Mouse (Mus musculus): ENCODE data around the gene Dip2a.

DNA sequence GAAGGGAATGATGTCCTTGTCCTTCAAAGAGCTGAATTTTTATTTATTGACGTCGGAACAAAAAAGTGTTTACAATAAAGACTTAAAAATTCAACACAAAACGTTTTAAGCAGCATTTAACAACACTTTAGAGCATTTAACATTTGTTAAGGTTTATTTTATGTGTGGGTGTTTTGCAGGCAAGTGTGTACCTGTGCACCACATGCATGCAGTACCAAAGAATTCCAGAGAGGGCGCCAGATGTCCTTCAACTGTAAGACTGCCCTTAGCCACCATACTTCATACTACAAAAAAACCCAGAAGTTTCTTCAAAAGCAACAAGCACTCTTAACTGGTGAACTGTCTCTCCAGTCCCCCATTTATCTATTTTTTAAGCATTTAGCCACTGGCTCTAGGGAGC lies 1.5 kb upstream of the Dip2a start:
- TF ChIP-seq CTCF (IDR thresholded peaks at IDR 0.05; ENCODE audit: extremely low read depth, insufficient read length, insufficient replicate concordance, low read depth, low read length) (peak; percentile 32; the same call in 1 of the 2 replicates), POLR2A (IDR thresholded peaks at IDR 0.05; ENCODE audit: low read depth, low read length) (no peak)
